Mouse (Mus musculus): ENCODE measurements around the gene Paqr3.
A peak's percentile ranks its signal among the peaks of the same experiment; 100 is the strongest.

Paqr3 gene

GRCm38 (mm10) chr5:97111207-97111910 is at the start of gene Paqr3:
Gene Paqr3, minus strand, starts transcription at chr5:97111596.
- peak; percentile 96 for DNase-seq

GRCm38 (mm10) chr5:97154688-97155087 is 43.3 kb upstream of the Paqr3 start:
- DNase-seq = no peak

- DNase-seq = no peak
Measured at GRCm38 (mm10) chr5:97135331-97135730, 23.9 kb upstream of the Paqr3 start.

- no peak for DNase-seq
Measured at GRCm38 (mm10) chr5:97129589-97129988, 18.2 kb upstream of the Paqr3 start.

GRCm38 (mm10) chr5:97128242-97129226 is 17.1 kb upstream of the Paqr3 start:
- no peak for DNase-seq

- DNase-seq = no peak
Measured at GRCm38 (mm10) chr5:97127284-97127683, 15.9 kb upstream of the Paqr3 start.

GRCm38 (mm10) chr5:97126005-97126404 is 14.6 kb upstream of the Paqr3 start:
- peak; percentile 40 for DNase-seq

GRCm38 (mm10) chr5:97125459-97125970 is 14.1 kb upstream of the Paqr3 start:
- DNase-seq = no peak

GRCm38 (mm10) chr5:97124977-97125376 is 13.6 kb upstream of the Paqr3 start:
- no peak for DNase-seq

- no peak for DNase-seq
Measured at GRCm38 (mm10) chr5:97110697-97111096, 699 bp downstream of the Paqr3 start.

- DNase-seq = no peak
Measured at GRCm38 (mm10) chr5:97110133-97110532, 1.3 kb downstream of the Paqr3 start.

GRCm38 (mm10) chr5:97108333-97108732 is 3.1 kb downstream of the Paqr3 start:
- no peak for DNase-seq

GRCm38 (mm10) chr5:97099954-97100353 is 11.4 kb downstream of the Paqr3 start:
- DNase-seq = no peak

- no peak for DNase-seq
Measured at GRCm38 (mm10) chr5:97097631-97098041, 13.8 kb downstream of the Paqr3 start.

- no peak for DNase-seq
Measured at GRCm38 (mm10) chr5:97095335-97095734, 16.1 kb downstream of the Paqr3 start.

- DNase-seq = no peak
Measured at GRCm38 (mm10) chr5:97092970-97093369, 18.4 kb downstream of the Paqr3 start.

GRCm38 (mm10) chr5:97090034-97090784 is 21.2 kb downstream of the Paqr3 start:
- DNase-seq = no peak

- no peak for DNase-seq
Measured at GRCm38 (mm10) chr5:97089426-97089825, 22.0 kb downstream of the Paqr3 start.

- DNase-seq = no peak
Measured at GRCm38 (mm10) chr5:97088231-97088630, 23.2 kb downstream of the Paqr3 start.

- DNase-seq = no peak
Measured at GRCm38 (mm10) chr5:97087746-97088145, 23.6 kb downstream of the Paqr3 start.

- DNase-seq = no peak
Measured at GRCm38 (mm10) chr5:97087030-97087630, 24.3 kb downstream of the Paqr3 start.

- no peak for DNase-seq
Measured at GRCm38 (mm10) chr5:97085071-97085470, 26.3 kb downstream of the Paqr3 start.

All from thymus, postnatal 14 days (tissue).